Mouse (Mus musculus) hindbrain, embryonic 14.5 days (tissue): ENCODE measurements around the gene Ercc8. TPM values are rescaled to one million over a fixed set of nuclear protein-coding genes. Genes with fewer than 3 reads are reported as not detected.

Experiments used
- ATAC-seq: fragments of 200-750 bp; cut with Nextera tagmentation; 2 replicates; pipeline ENCODE4 v1.8.0; 2017; ENCODE audit warnings: moderate number of reproducible peaks, mild to moderate bottlenecking, moderate TSS enrichment, moderate library complexity; ENCODE audit not compliant: low FRiP score
- DNase-seq: peaks from one replicate; pipeline ENCODE4 v3.0.0-alpha.2; 2015; ENCODE audit warnings: low spot score
- H3K27ac ChIP-seq: fragments of 300-500 bp; sonication (generic); 2 replicates; pipeline ENCODE4 v1.5.1; 2014; ENCODE audit warnings: mild to moderate bottlenecking, moderate library complexity
- H3K27me3 ChIP-seq: fragments of 300-500 bp; sonication (generic); 2 replicates; pipeline ENCODE4 v1.6.1; 2014; ENCODE audit warnings: mild to moderate bottlenecking, low read length, mixed read lengths; ENCODE audit not compliant: control insufficient read depth, insufficient read depth
- H3K36me3 ChIP-seq: fragments of 300-500 bp; sonication (generic); replicated peaks from 2 replicates; pipeline ENCODE4 v1.6.1; 2014; ENCODE audit not compliant: control insufficient read depth, insufficient read depth
- H3K4me1 ChIP-seq: fragments of 300-500 bp; sonication (generic); replicated peaks from 2 replicates; pipeline ENCODE4 v1.6.1; 2014; ENCODE audit warnings: antibody characterized with exemption, low read length, mixed read lengths; ENCODE audit not compliant: control insufficient read depth, insufficient read depth
- H3K4me2 ChIP-seq: fragments of 300-500 bp; sonication (generic); replicated peaks from 2 replicates; pipeline ENCODE4 v1.6.1; 2014; ENCODE audit warnings: mild to moderate bottlenecking, moderate library complexity
- H3K4me3 ChIP-seq: fragments of 300-500 bp; sonication (generic); replicated peaks from 2 replicates; pipeline ENCODE4 v1.5.1; 2014; ENCODE audit warnings: mild to moderate bottlenecking, low read length
- H3K9ac ChIP-seq: fragments of 300-500 bp; sonication (generic); 2 replicates; pipeline ENCODE4 v1.6.1; 2014
- H3K9me3 ChIP-seq: fragments of 300-500 bp; sonication (generic); 2 replicates; pipeline ENCODE4 v1.6.1; 2016; ENCODE audit warnings: low read length; ENCODE audit not compliant: control insufficient read depth
- WGBS: fragments of 180-500 bp; shearing (Covaris S2); extraction: QIAGEN DNeasy Blood & Tissue Kit; methylation state at CpG from one replicate; pipeline ENCODE4 v1.1.7; 2014; 5-methylcytosine and 5-hydroxymethylcytosine counted together
- polyA plus RNA-seq: library from polyadenylated mRNA; unstranded; fragments of >200 nt; fragmentation: Nextera tagmentation; extraction: Ambion mirVana; gene quantifications from 2 replicates; pipeline ENCODE4 v1.2.1, GENCODE M21; 2014

Gene Ercc8
- polyA plus RNA-seq, 1 experiment from 2014 or later = 30.8 TPM

GRCm38 (mm10) chr13:108170511-108170910 is 12.0 kb downstream of the Ercc8 start:
- no peak for ATAC-seq
- H3K27me3 ChIP-seq = no peaks in the 10 kb centered on the region
- no peak overlapping the region for H3K4me2 ChIP-seq
- H3K4me1 ChIP-seq = no peaks in the 10 kb centered on the region
- no peaks in the 10 kb centered on the region for H3K9me3 ChIP-seq
- DNase-seq = no peak
- H3K27ac ChIP-seq = no peak overlapping the region
- 93% methylated on average over 8 of the region's 8 CpGs for WGBS
- peaks cover 63% of the 10 kb centered on the region for H3K36me3 ChIP-seq
- H3K9ac ChIP-seq = no peak overlapping the region
- no peak overlapping the region for H3K4me3 ChIP-seq

GRCm38 (mm10) chr13:108179618-108180017 is 21.1 kb downstream of the Ercc8 start:
- no peak overlapping the region for H3K27ac ChIP-seq
- H3K4me2 ChIP-seq = no peak overlapping the region
- no peaks in the 10 kb centered on the region for H3K9me3 ChIP-seq
- H3K36me3 ChIP-seq = peaks cover 78% of the 10 kb centered on the region
- H3K9ac ChIP-seq = no peak overlapping the region
- H3K27me3 ChIP-seq = no peaks in the 10 kb centered on the region
- DNase-seq = no peak
- H3K4me1 ChIP-seq = no peaks in the 10 kb centered on the region
- no peak for ATAC-seq
- H3K4me3 ChIP-seq = no peak overlapping the region
- WGBS = 90% methylated on average over 8 of the region's 8 CpGs

- no peaks in the 10 kb centered on the region for H3K9me3 ChIP-seq
- no peak overlapping the region for H3K27ac ChIP-seq
- H3K4me1 ChIP-seq = no peaks in the 10 kb centered on the region
- H3K4me2 ChIP-seq = no peak overlapping the region
- ATAC-seq (no peak), DNase-seq (no peak)
- no peak overlapping the region for H3K9ac ChIP-seq
- no peaks in the 10 kb centered on the region for H3K27me3 ChIP-seq
- WGBS = 90% methylated on average over 5 of the region's 5 CpGs
- no peak overlapping the region for H3K4me3 ChIP-seq
- H3K36me3 ChIP-seq = peaks cover 79% of the 10 kb centered on the region
These were observed 22.3 kb downstream of the Ercc8 start for GRCm38 (mm10) chr13:108180821-108181220.

- H3K27ac ChIP-seq = no peak overlapping the region
- no peak overlapping the region for H3K9ac ChIP-seq
- DNase-seq = no peak
- no peak overlapping the region for H3K4me2 ChIP-seq
- no peaks in the 10 kb centered on the region for H3K4me1 ChIP-seq
- no peak for ATAC-seq
- peaks cover 71% of the 10 kb centered on the region for H3K36me3 ChIP-seq
- H3K27me3 ChIP-seq = no peaks in the 10 kb centered on the region
- H3K4me3 ChIP-seq = no peak overlapping the region
- no peaks in the 10 kb centered on the region for H3K9me3 ChIP-seq
These were observed 26.3 kb downstream of the Ercc8 start for GRCm38 (mm10) chr13:108184743-108185255.

GRCm38 (mm10) chr13:108185530-108185929 is 27.0 kb downstream of the Ercc8 start:
- Histone ChIP-seq H3K9me3 (no peaks in the 10 kb centered on the region), H3K36me3 (peaks cover 67% of the 10 kb centered on the region), H3K4me3 (no peak overlapping the region), H3K4me1 (no peaks in the 10 kb centered on the region), H3K27ac (no peak overlapping the region), H3K4me2 (no peak overlapping the region), H3K9ac (no peak overlapping the region), H3K27me3 (no peaks in the 10 kb centered on the region)
- DNase-seq = no peak
- WGBS = 96% methylated on average over 3 of the region's 3 CpGs
- ATAC-seq = no peak

GRCm38 (mm10) chr13:108187994-108188393 is 29.5 kb downstream of the Ercc8 start:
- no peak overlapping the region for H3K9ac ChIP-seq
- H3K36me3 ChIP-seq = peaks cover 46% of the 10 kb centered on the region
- 85% methylated on average over 4 of the region's 4 CpGs for WGBS
- no peak for DNase-seq
- no peak for ATAC-seq
- no peaks in the 10 kb centered on the region for H3K9me3 ChIP-seq
- no peaks in the 10 kb centered on the region for H3K4me1 ChIP-seq
- no peak overlapping the region for H3K27ac ChIP-seq
- H3K4me3 ChIP-seq = no peak overlapping the region
- no peak overlapping the region for H3K4me2 ChIP-seq
- no peaks in the 10 kb centered on the region for H3K27me3 ChIP-seq

GRCm38 (mm10) chr13:108191074-108191720 is 32.7 kb downstream of the Ercc8 start:
- Histone ChIP-seq H3K4me1 (no peaks in the 10 kb centered on the region), H3K9ac (no peak overlapping the region), H3K27me3 (no peaks in the 10 kb centered on the region), H3K4me3 (no peak overlapping the region), H3K36me3 (peaks cover 42% of the 10 kb centered on the region), H3K4me2 (no peak overlapping the region), H3K27ac (no peak overlapping the region), H3K9me3 (no peaks in the 10 kb centered on the region)
- ATAC-seq (no peak), DNase-seq (peak; percentile 78)
- 67% methylated on average over 11 of the region's 11 CpGs for WGBS

- no peak for DNase-seq
- ATAC-seq = no peak
- 96% methylated on average over 6 of the region's 6 CpGs for WGBS
- Histone ChIP-seq H3K4me3 (no peak overlapping the region), H3K9me3 (no peaks in the 10 kb centered on the region), H3K4me2 (no peak overlapping the region), H3K27me3 (no peaks in the 10 kb centered on the region), H3K36me3 (peaks cover 23% of the 10 kb centered on the region; the same call in 1 of the 2 replicates), H3K4me1 (no peaks in the 10 kb centered on the region), H3K9ac (no peak overlapping the region), H3K27ac (no peak overlapping the region)
These were observed 36.9 kb downstream of the Ercc8 start for GRCm38 (mm10) chr13:108195474-108195873.

- H3K9me3 ChIP-seq = no peaks in the 10 kb centered on the region
- 93% methylated on average over 3 of the region's 3 CpGs for WGBS
- no peak overlapping the region for H3K4me2 ChIP-seq
- no peak overlapping the region for H3K27ac ChIP-seq
- H3K36me3 ChIP-seq = no peaks in the 10 kb centered on the region
- no peak overlapping the region for H3K4me3 ChIP-seq
- H3K9ac ChIP-seq = no peak overlapping the region
- no peak for DNase-seq
- no peaks in the 10 kb centered on the region for H3K4me1 ChIP-seq
- no peaks in the 10 kb centered on the region for H3K27me3 ChIP-seq
- ATAC-seq = no peak
These were observed 46.3 kb downstream of the Ercc8 start for GRCm38 (mm10) chr13:108204857-108205256.

- no peaks in the 10 kb centered on the region for H3K36me3 ChIP-seq
- 0 out of 2 replicates have a peak, but pooled peaks cover 6% of the 10 kb centered on the region for H3K27me3 ChIP-seq
- no peak overlapping the region for H3K9ac ChIP-seq
- H3K4me1 ChIP-seq = no peaks in the 10 kb centered on the region
- 89% methylated on average over 2 of the region's 2 CpGs for WGBS
- no peak for DNase-seq
- no peak for ATAC-seq
- no peak overlapping the region for H3K4me2 ChIP-seq
- no peaks in the 10 kb centered on the region for H3K9me3 ChIP-seq
- no peak overlapping the region for H3K4me3 ChIP-seq
- no peak overlapping the region for H3K27ac ChIP-seq
These were observed 48.9 kb downstream of the Ercc8 start for GRCm38 (mm10) chr13:108207447-108207846.
